Mouse (Mus musculus): ENCODE measurements at regions not wholly inside any gene's neighbourhood (a gene's known extent, or its start where the extent isn't known, plus 50 kb on each side); places are given as distances from the start of the nearest gene placed in this dataset.
"Not testable (repeated sequence)": the region's sequence is repeated elsewhere in the genome, so short reads cannot be mapped to it uniquely, and the experiment has no call there.

DNA sequence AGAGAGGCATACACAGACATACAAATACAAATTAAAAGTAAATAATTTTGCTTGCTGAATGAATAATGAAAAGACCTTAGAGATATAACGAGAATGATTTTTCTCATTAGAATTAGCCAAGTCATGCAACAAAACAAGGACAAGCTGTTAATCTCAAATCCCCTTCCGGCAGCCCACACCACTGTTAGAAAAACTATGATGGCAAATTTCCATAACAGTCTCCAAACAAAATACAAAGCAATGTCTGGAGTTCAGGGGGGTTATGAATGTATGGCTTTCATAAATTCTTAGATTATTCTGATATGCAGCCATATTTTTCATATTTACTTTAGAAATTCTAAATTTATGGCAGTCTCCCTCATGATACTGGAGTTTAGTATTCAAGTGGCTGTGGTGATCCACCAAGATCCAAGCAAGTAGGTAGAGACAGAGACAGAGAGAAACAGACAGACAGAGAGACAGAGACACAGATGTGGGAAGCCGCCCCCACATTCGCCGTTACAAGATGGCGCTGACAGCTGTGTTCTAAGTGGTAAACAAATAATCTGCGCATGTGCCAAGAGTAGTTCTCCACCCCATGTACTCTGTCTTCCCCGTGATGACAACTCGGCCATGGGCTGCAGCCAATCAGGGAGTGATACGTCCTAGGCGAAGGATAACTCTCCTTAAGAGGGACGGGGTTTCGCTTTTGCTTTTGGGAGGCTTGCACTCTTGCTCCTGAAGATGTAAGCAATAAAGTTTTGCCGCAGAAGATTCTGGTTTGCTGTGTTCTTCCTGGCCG, 458.0 kb upstream of the Dab2 start:
- not testable (repeated sequence) for H3K4me2 ChIP-seq (ENCODE audit: low read depth, low read length); ATAC-seq (ENCODE audit: low read depth); H3K9ac ChIP-seq (replicated peaks; ENCODE audit: low read depth, low read length); H3K27ac ChIP-seq (ENCODE audit: low read depth, low read length); H3K9me3 ChIP-seq (ENCODE audit: control insufficient read depth, low read length); H3K27me3 ChIP-seq (ENCODE audit: control insufficient read depth, insufficient read depth, low read length); H3K36me3 ChIP-seq (ENCODE audit: control insufficient read depth, insufficient read depth, low read length); H3K4me1 ChIP-seq (ENCODE audit: control insufficient read depth, insufficient read depth, low read length); H3K4me3 ChIP-seq (ENCODE audit: low read depth, low read length)
- 97% methylated on average over 15 of the region's 15 CpGs for WGBS

DNA sequence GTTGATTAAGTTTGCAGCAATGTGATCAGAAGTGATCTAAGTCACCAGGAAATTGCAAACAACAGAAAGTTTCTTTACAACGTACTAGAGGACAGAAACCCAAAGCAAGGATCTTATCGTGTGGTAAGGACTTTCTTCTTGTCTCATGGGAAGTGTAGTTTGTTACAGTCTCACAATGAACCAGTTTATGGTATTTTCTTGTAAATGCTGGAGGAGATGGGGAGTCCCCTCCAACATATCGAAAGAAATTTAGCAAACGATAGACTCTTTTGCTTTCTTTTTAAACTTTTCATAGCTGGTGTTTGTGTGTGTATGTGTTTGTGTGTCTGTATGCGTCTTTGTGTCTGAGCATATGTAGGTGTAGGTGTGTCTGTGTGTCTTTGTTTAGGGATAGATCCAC, 453.0 kb upstream of the Dab2 start:
- no peak overlapping the region for H3K9ac ChIP-seq (replicated peaks; ENCODE audit: low read depth, low read length)
- no peak overlapping the region for H3K4me3 ChIP-seq (ENCODE audit: low read depth, low read length)
- H3K4me1 ChIP-seq (ENCODE audit: control insufficient read depth, insufficient read depth, low read length): no peaks in the 10 kb centered on the region
- ATAC-seq (ENCODE audit: low read depth): no peak
- WGBS: 93% methylated on average over 5 of the region's 5 CpGs
- H3K36me3 ChIP-seq (ENCODE audit: control insufficient read depth, insufficient read depth, low read length): no peaks in the 10 kb centered on the region
- H3K9me3 ChIP-seq (ENCODE audit: control insufficient read depth, low read length): no peaks in the 10 kb centered on the region
- no peak overlapping the region for H3K27ac ChIP-seq (ENCODE audit: low read depth, low read length)
- no peak overlapping the region for H3K4me2 ChIP-seq (ENCODE audit: low read depth, low read length)
- H3K27me3 ChIP-seq (ENCODE audit: control insufficient read depth, insufficient read depth, low read length): no peaks in the 10 kb centered on the region

GRCm38 (mm10) chr15:5847413-5848100, 452.0 kb upstream of the Dab2 start:
- ATAC-seq (ENCODE audit: low read depth): no peak
- Histone ChIP-seq H3K4me3 (ENCODE audit: low read depth, low read length) (no peak overlapping the region), H3K4me1 (ENCODE audit: control insufficient read depth, insufficient read depth, low read length) (no peaks in the 10 kb centered on the region), H3K9ac (replicated peaks; ENCODE audit: low read depth, low read length) (no peak overlapping the region), H3K36me3 (ENCODE audit: control insufficient read depth, insufficient read depth, low read length) (no peaks in the 10 kb centered on the region), H3K9me3 (ENCODE audit: control insufficient read depth, low read length) (no peaks in the 10 kb centered on the region), H3K27me3 (ENCODE audit: control insufficient read depth, insufficient read depth, low read length) (no peaks in the 10 kb centered on the region), H3K27ac (ENCODE audit: low read depth, low read length) (no peak overlapping the region), H3K4me2 (ENCODE audit: low read depth, low read length) (no peak overlapping the region)
- WGBS: 68% methylated on average over 3 of the region's 3 CpGs

- 81% methylated on average over 3 of the region's 3 CpGs for WGBS
- Histone ChIP-seq H3K36me3 (ENCODE audit: control insufficient read depth, insufficient read depth, low read length) (no peaks in the 10 kb centered on the region), H3K27me3 (ENCODE audit: control insufficient read depth, insufficient read depth, low read length) (no peaks in the 10 kb centered on the region), H3K9me3 (ENCODE audit: control insufficient read depth, low read length) (no peaks in the 10 kb centered on the region), H3K9ac (replicated peaks; ENCODE audit: low read depth, low read length) (no peak overlapping the region), H3K4me2 (ENCODE audit: low read depth, low read length) (no peak overlapping the region), H3K4me3 (ENCODE audit: low read depth, low read length) (no peak overlapping the region), H3K27ac (ENCODE audit: low read depth, low read length) (no peak overlapping the region), H3K4me1 (ENCODE audit: control insufficient read depth, insufficient read depth, low read length) (no peaks in the 10 kb centered on the region)
- ATAC-seq (ENCODE audit: low read depth): no peak
Observed at GRCm38 (mm10) chr15:5852523-5852922, 447.1 kb upstream of the Dab2 start.

- 69% methylated on average over 12 of the region's 12 CpGs for WGBS
- Histone ChIP-seq H3K27me3 (ENCODE audit: control insufficient read depth, insufficient read depth, low read length) (no peaks in the 10 kb centered on the region), H3K9me3 (ENCODE audit: control insufficient read depth, low read length) (no peaks in the 10 kb centered on the region), H3K36me3 (ENCODE audit: control insufficient read depth, insufficient read depth, low read length) (no peaks in the 10 kb centered on the region), H3K4me2 (ENCODE audit: low read depth, low read length) (no peak overlapping the region), H3K4me3 (ENCODE audit: low read depth, low read length) (no peak overlapping the region), H3K9ac (replicated peaks; ENCODE audit: low read depth, low read length) (no peak overlapping the region), H3K27ac (ENCODE audit: low read depth, low read length) (no peak overlapping the region), H3K4me1 (ENCODE audit: control insufficient read depth, insufficient read depth, low read length) (no peaks in the 10 kb centered on the region)
- ATAC-seq (ENCODE audit: low read depth): no peak
Observed at GRCm38 (mm10) chr15:5869289-5869688, 430.3 kb upstream of the Dab2 start.

- H3K36me3 ChIP-seq (ENCODE audit: control insufficient read depth, insufficient read depth, low read length): no peaks in the 10 kb centered on the region
- no peak overlapping the region for H3K4me3 ChIP-seq (ENCODE audit: low read depth, low read length)
- no peaks in the 10 kb centered on the region for H3K4me1 ChIP-seq (ENCODE audit: control insufficient read depth, insufficient read depth, low read length)
- no peak overlapping the region for H3K4me2 ChIP-seq (ENCODE audit: low read depth, low read length)
- H3K9me3 ChIP-seq (ENCODE audit: control insufficient read depth, low read length): no peaks in the 10 kb centered on the region
- ATAC-seq (ENCODE audit: low read depth): no peak
- H3K9ac ChIP-seq (replicated peaks; ENCODE audit: low read depth, low read length): no peak overlapping the region
- 80% methylated on average over 2 of the region's 2 CpGs for WGBS
- no peaks in the 10 kb centered on the region for H3K27me3 ChIP-seq (ENCODE audit: control insufficient read depth, insufficient read depth, low read length)
- H3K27ac ChIP-seq (ENCODE audit: low read depth, low read length): no peak overlapping the region
Observed at GRCm38 (mm10) chr15:5869866-5870265, 429.7 kb upstream of the Dab2 start.

DNA sequence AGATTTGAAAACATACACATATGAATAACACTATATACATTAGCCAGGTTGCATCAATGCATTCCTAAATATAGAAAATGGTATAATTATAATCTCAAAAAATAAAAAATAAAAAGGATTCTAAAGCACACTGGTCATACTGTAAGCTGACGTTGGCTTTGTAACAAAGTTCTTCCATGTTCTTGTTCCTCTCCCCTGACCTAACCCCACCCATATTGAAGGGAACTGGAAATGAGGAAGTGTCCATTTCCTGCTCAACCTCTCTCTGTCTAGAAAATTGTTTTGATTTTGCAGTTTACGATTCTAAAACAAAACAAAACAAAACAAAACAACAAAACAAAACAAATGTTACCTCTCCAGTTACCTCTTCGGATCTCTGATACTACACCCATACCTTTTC, 427.5 kb upstream of the Dab2 start:
- no peaks in the 10 kb centered on the region for H3K36me3 ChIP-seq (ENCODE audit: control insufficient read depth, insufficient read depth, low read length)
- no peak overlapping the region for H3K4me3 ChIP-seq (ENCODE audit: low read depth, low read length)
- no peaks in the 10 kb centered on the region for H3K27me3 ChIP-seq (ENCODE audit: control insufficient read depth, insufficient read depth, low read length)
- no peaks in the 10 kb centered on the region for H3K4me1 ChIP-seq (ENCODE audit: control insufficient read depth, insufficient read depth, low read length)
- ATAC-seq (ENCODE audit: low read depth): no peak
- no peak overlapping the region for H3K9ac ChIP-seq (replicated peaks; ENCODE audit: low read depth, low read length)
- H3K4me2 ChIP-seq (ENCODE audit: low read depth, low read length): no peak overlapping the region
- H3K27ac ChIP-seq (ENCODE audit: low read depth, low read length): no peak overlapping the region
- WGBS: 92% methylated on average over 3 of the region's 3 CpGs
- H3K9me3 ChIP-seq (ENCODE audit: control insufficient read depth, low read length): no peaks in the 10 kb centered on the region

DNA sequence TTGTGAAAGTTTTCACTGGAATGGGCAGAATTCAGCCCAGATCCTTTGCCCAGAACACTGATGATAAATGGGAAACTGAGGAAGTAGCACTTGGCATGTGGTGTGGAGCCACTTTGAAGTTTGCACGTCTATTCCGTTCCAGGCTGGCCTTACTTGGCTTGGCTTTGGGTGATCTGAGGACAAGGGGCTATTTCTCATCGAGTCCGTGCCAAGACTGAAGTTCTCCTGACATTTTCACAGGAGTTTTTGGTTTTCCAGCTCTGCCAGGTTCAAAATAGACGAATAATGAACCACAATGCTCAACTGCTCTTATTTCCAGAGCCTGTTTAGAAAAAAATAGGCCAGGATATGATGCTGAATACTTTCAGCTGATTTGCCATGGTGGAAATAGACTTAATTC, 421.8 kb upstream of the Dab2 start:
- ATAC-seq (ENCODE audit: low read depth): no peak
- no peaks in the 10 kb centered on the region for H3K4me1 ChIP-seq (ENCODE audit: control insufficient read depth, insufficient read depth, low read length)
- H3K4me3 ChIP-seq (ENCODE audit: low read depth, low read length): no peak overlapping the region
- no peaks in the 10 kb centered on the region for H3K9me3 ChIP-seq (ENCODE audit: control insufficient read depth, low read length)
- no peaks in the 10 kb centered on the region for H3K36me3 ChIP-seq (ENCODE audit: control insufficient read depth, insufficient read depth, low read length)
- H3K27ac ChIP-seq (ENCODE audit: low read depth, low read length): no peak overlapping the region
- H3K27me3 ChIP-seq (ENCODE audit: control insufficient read depth, insufficient read depth, low read length): no peaks in the 10 kb centered on the region
- H3K4me2 ChIP-seq (ENCODE audit: low read depth, low read length): no peak overlapping the region
- no peak overlapping the region for H3K9ac ChIP-seq (replicated peaks; ENCODE audit: low read depth, low read length)
- WGBS: 95% methylated on average over 5 of the region's 5 CpGs

DNA sequence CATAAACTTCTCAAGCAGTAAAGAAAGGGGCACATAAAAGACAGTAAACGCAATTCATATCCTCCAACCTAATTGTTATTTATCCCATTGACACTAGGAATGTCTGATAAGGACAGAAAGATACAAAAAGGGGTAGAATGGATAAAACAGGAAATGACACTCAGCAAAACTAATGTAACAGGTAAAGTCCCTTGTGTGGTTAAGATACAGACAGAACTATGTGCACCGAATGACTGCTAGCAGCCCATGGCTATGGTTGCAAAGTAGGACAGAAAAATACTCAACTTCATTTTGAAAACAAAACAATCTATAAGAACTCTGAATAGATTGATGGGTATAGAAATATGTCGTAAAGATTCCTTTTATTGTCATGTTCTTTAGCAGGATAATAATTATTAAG, 408.4 kb upstream of the Dab2 start:
- WGBS: 92% methylated on average over 3 of the region's 3 CpGs
- H3K4me1 ChIP-seq (ENCODE audit: control insufficient read depth, insufficient read depth, low read length): no peaks in the 10 kb centered on the region
- ATAC-seq (ENCODE audit: low read depth): no peak
- H3K9me3 ChIP-seq (ENCODE audit: control insufficient read depth, low read length): no peaks in the 10 kb centered on the region
- no peak overlapping the region for H3K4me3 ChIP-seq (ENCODE audit: low read depth, low read length)
- H3K27ac ChIP-seq (ENCODE audit: low read depth, low read length): no peak overlapping the region
- H3K4me2 ChIP-seq (ENCODE audit: low read depth, low read length): no peak overlapping the region
- no peaks in the 10 kb centered on the region for H3K36me3 ChIP-seq (ENCODE audit: control insufficient read depth, insufficient read depth, low read length)
- H3K9ac ChIP-seq (replicated peaks; ENCODE audit: low read depth, low read length): no peak overlapping the region
- no peaks in the 10 kb centered on the region for H3K27me3 ChIP-seq (ENCODE audit: control insufficient read depth, insufficient read depth, low read length)

Measured in neural tube, embryonic 14.5 days (tissue).